Mouse (Mus musculus): ENCODE data around the gene Cox7a2l. TPM values are rescaled to one million over a fixed set of nuclear protein-coding genes. Genes with fewer than 3 reads are reported as not detected.
A peak's percentile ranks its signal among the peaks of the same experiment; 100 is the strongest.

The Cox7a2l gene
- total and polyA plus RNA-seq, 2 experiments, result 114 to 203 TPM

DNA sequence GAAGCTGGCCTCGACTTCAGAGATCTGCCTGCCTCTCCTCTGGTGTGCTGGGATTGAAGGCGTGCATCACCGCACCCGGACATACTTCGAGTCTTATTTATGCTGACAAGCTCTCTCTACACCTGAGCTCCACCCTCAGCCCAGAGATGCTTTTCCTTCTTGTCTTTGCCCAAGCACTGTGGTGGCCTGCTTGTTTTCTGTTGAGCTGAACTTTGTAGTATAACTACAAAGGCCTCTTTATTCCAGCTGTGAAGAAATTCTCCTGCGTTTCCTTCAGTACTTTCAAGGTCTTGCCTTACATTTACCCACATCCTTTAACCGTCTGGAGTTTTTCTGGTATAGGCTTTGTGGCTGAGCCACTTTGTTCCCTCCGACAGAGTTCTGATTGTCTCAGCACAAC, 42.0 kb upstream of the Cox7a2l start:
- TF ChIP-seq POLR2A (IDR thresholded peaks at IDR 0.05; ENCODE audit: extremely low read depth, insufficient read depth, low read length) (no peak), CTCF (IDR thresholded peaks at IDR 0.05; ENCODE audit: low read depth, low read length) (no peak)
- Histone ChIP-seq H3K9ac (ENCODE audit: low read depth, low read length) (no peak overlapping the region), H3K4me3 (ENCODE audit: insufficient read depth, low read depth, low read length) (no peak overlapping the region), H3K27ac (replicated peaks; ENCODE audit: insufficient read depth, low read depth, low read length) (no peak overlapping the region), H3K36me3 (ENCODE audit: control insufficient read depth, insufficient read depth, low read length) (no peaks in the 10 kb centered on the region), H3K4me1 (ENCODE audit: control insufficient read depth, insufficient read depth, low read length) (no peaks in the 10 kb centered on the region), H3K79me2 (ENCODE audit: control insufficient read depth, insufficient read depth, low read length) (no peaks in the 10 kb centered on the region), H3K27me3 (ENCODE audit: control insufficient read depth, insufficient read depth, low read length) (no peaks in the 10 kb centered on the region)
- DNase-seq (ENCODE audit: extremely low read depth, low read depth, low spot score), result no peak
- 87% methylated on average over 8 of the region's 8 CpGs for WGBS

DNA sequence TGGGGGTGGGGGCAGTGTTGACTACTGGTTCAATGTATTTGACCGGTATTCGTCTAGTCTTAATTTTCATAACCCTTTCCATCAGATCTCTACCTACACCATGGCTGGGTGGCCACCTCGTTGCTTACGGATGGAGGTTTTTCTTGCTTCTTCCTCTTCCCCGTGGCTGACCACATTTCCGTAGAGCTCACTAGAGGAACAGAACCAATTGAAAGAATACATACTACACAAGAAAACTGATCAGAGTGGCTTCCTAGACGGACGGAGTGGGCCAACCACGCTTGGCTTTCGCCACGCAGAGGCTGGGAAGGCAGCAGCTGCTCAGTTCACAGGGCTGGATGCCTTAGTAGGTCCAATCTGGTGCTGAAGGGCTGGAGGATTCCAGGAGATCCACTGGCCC, 38.7 kb upstream of the Cox7a2l start:
- DNase-seq (ENCODE audit: extremely low read depth, low read depth, low spot score), result no peak
- no peaks in the 10 kb centered on the region for H3K79me2 ChIP-seq (ENCODE audit: control insufficient read depth, insufficient read depth, low read length)
- H3K27me3 ChIP-seq (ENCODE audit: control insufficient read depth, insufficient read depth, low read length), result no peaks in the 10 kb centered on the region
- 93% methylated on average over 11 of the region's 11 CpGs for WGBS
- H3K4me1 ChIP-seq (ENCODE audit: control insufficient read depth, insufficient read depth, low read length), result no peaks in the 10 kb centered on the region
- TF ChIP-seq CTCF (IDR thresholded peaks at IDR 0.05; ENCODE audit: low read depth, low read length) (no peak), POLR2A (IDR thresholded peaks at IDR 0.05; ENCODE audit: extremely low read depth, insufficient read depth, low read length) (no peak)
- H3K9ac ChIP-seq (ENCODE audit: low read depth, low read length), result no peak overlapping the region
- no peak overlapping the region for H3K27ac ChIP-seq (replicated peaks; ENCODE audit: insufficient read depth, low read depth, low read length)
- H3K36me3 ChIP-seq (ENCODE audit: control insufficient read depth, insufficient read depth, low read length), result no peaks in the 10 kb centered on the region
- H3K4me3 ChIP-seq (ENCODE audit: insufficient read depth, low read depth, low read length), result no peak overlapping the region

- H3K4me1 ChIP-seq (ENCODE audit: control insufficient read depth, insufficient read depth, low read length), result no peaks in the 10 kb centered on the region
- TF ChIP-seq POLR2A (IDR thresholded peaks at IDR 0.05; ENCODE audit: extremely low read depth, insufficient read depth, low read length) (no peak), CTCF (IDR thresholded peaks at IDR 0.05; ENCODE audit: low read depth, low read length) (no peak)
- no peak overlapping the region for H3K4me3 ChIP-seq (ENCODE audit: insufficient read depth, low read depth, low read length)
- no peaks in the 10 kb centered on the region for H3K27me3 ChIP-seq (ENCODE audit: control insufficient read depth, insufficient read depth, low read length)
- H3K9ac ChIP-seq (ENCODE audit: low read depth, low read length), result no peak overlapping the region
- WGBS, result 89% methylated on average over 7 of the region's 7 CpGs
- no peaks in the 10 kb centered on the region for H3K79me2 ChIP-seq (ENCODE audit: control insufficient read depth, insufficient read depth, low read length)
- DNase-seq (ENCODE audit: extremely low read depth, low read depth, low spot score), result no peak
- H3K27ac ChIP-seq (replicated peaks; ENCODE audit: insufficient read depth, low read depth, low read length), result no peak overlapping the region
- no peaks in the 10 kb centered on the region for H3K36me3 ChIP-seq (ENCODE audit: control insufficient read depth, insufficient read depth, low read length)
Observed at GRCm38 (mm10) chr17:83554997-83555396, 37.9 kb upstream of the Cox7a2l start.

DNA sequence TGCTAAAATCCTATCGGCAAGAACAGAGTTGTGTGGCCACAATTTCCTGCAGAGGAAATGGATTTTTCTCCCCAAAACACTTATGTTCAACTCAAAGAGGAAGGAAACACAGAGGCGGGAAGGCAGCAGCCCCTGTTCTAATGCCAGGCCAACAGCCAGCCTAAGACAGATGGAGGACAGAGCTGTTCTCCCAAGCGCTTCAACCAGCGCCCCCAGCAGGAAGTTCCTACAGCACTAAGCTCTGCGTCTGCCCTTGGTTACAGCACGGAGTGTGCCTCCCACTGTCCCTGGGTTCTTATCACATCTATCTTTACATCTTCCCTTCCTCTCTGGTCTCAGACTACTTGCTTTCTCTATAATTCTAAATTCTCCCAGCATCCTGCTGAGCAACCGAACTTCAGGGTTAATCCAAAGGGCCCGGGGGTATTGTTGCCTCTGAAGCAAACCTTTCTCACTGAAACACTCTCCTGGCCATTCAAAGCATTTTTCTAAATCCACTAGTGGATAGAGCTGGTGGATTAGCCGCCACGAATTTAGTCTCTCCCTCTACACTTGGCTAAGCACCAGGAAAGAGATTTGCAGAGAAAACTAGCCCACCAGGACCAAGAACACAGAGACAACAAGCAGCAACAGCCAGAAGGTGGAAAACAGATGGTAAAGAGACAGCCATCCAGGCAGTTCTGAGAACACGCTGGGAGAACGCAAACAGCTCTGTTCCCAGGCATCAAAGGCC, 31.5 kb upstream of the Cox7a2l start:
- Histone ChIP-seq H3K4me3 (ENCODE audit: insufficient read depth, low read depth, low read length) (no peak overlapping the region), H3K36me3 (ENCODE audit: control insufficient read depth, insufficient read depth, low read length) (no peaks in the 10 kb centered on the region), H3K27ac (replicated peaks; ENCODE audit: insufficient read depth, low read depth, low read length) (no peak overlapping the region), H3K79me2 (ENCODE audit: control insufficient read depth, insufficient read depth, low read length) (no peaks in the 10 kb centered on the region), H3K9ac (ENCODE audit: low read depth, low read length) (no peak overlapping the region), H3K4me1 (ENCODE audit: control insufficient read depth, insufficient read depth, low read length) (no peaks in the 10 kb centered on the region), H3K27me3 (ENCODE audit: control insufficient read depth, insufficient read depth, low read length) (no peaks in the 10 kb centered on the region)
- 67% methylated on average over 12 of the region's 12 CpGs for WGBS
- peak; percentile 21; the same call in 1 of the 2 replicates for TF ChIP-seq CTCF (IDR thresholded peaks at IDR 0.05; ENCODE audit: low read depth, low read length)
- no peak for TF ChIP-seq POLR2A (IDR thresholded peaks at IDR 0.05; ENCODE audit: extremely low read depth, insufficient read depth, low read length)
- no peak for DNase-seq (ENCODE audit: extremely low read depth, low read depth, low spot score)

DNA sequence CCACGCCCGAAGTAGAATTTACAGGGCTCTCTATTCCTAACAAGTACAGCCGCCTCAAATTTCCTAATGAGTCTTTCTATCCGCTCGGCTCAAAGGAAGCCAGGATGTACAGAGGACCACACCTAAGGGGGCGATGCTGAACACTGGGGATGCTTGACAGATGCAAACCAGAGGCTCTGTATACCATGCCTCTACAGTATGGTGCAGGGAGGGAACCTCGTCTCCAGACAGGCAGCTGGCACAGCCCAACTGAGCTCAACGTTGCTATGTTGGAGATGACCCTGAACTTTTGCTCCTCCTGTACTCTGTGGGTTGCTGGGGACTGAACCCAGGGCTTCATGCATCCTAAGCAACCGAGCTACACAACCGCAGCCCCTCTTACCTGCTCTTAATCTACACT, 30.0 kb upstream of the Cox7a2l start:
- Histone ChIP-seq H3K79me2 (ENCODE audit: control insufficient read depth, insufficient read depth, low read length) (no peaks in the 10 kb centered on the region), H3K9ac (ENCODE audit: low read depth, low read length) (no peak overlapping the region), H3K4me3 (ENCODE audit: insufficient read depth, low read depth, low read length) (no peak overlapping the region), H3K36me3 (ENCODE audit: control insufficient read depth, insufficient read depth, low read length) (no peaks in the 10 kb centered on the region), H3K4me1 (ENCODE audit: control insufficient read depth, insufficient read depth, low read length) (no peaks in the 10 kb centered on the region), H3K27ac (replicated peaks; ENCODE audit: insufficient read depth, low read depth, low read length) (no peak overlapping the region), H3K27me3 (ENCODE audit: control insufficient read depth, insufficient read depth, low read length) (no peaks in the 10 kb centered on the region)
- TF ChIP-seq CTCF (IDR thresholded peaks at IDR 0.05; ENCODE audit: low read depth, low read length) (no peak), POLR2A (IDR thresholded peaks at IDR 0.05; ENCODE audit: extremely low read depth, insufficient read depth, low read length) (no peak)
- 83% methylated on average over 10 of the region's 10 CpGs for WGBS
- DNase-seq (ENCODE audit: extremely low read depth, low read depth, low spot score), result no peak
